Mouse (Mus musculus) gastrocnemius, adult 2 months (tissue): Measurements from ENCODE around the gene Adamtsl4. TPM values are rescaled to one million over a fixed set of nuclear protein-coding genes. Genes with fewer than 3 reads are reported as not detected.
"Not testable (repeated sequence)": the region's sequence is repeated elsewhere in the genome, so short reads cannot be mapped to it uniquely, and the experiment has no call there.

Experiments used
- DNase-seq: peaks from one replicate; pipeline ENCODE4 v3.0.0; 2022
- H3K27ac ChIP-seq: fragments of 200-600 bp; 2 replicates; pipeline ENCODE4 v1.8.1; 2022; ENCODE audit warnings: mild to moderate bottlenecking
- H3K4me3 ChIP-seq: fragments of 200-600 bp; 2 replicates; pipeline ENCODE4 v1.8.1; 2022; ENCODE audit warnings: mild to moderate bottlenecking, moderate library complexity
- CTCF ChIP-seq: fragments of 200-600 bp; IDR thresholded peaks from 2 replicates; pipeline ENCODE4 v1.8.1; 2022; ENCODE audit warnings: antibody characterized with exemption, mild to moderate bottlenecking, moderate library complexity
- intact Hi-C: fragments of 180-260 bp; cut with DNase I; formaldehyde crosslinking; loops from one replicate; pipeline ENCODE4 v1.15.1; 2025
- total RNA-seq, 2 experiments: library from RNA; stranded (reverse); gene quantifications; 2 replicates each; pipeline ENCODE4 v1.2.3; 2021

The Adamtsl4 gene
- total RNA-seq, 2 experiments from 2014 or later: 17.2 to 32.0 TPM

- TF ChIP-seq CTCF: no peak
- Histone ChIP-seq H3K4me3 (peak overlapping the region; percentile 66), H3K27ac (peak overlapping the region; percentile 96)
- intact Hi-C loops: no loop called here
- peak; percentile 24 for DNase-seq
Measured at GRCm38 (mm10) chr3:95672461-95672860, 15.3 kb downstream of the Adamtsl4 start.

GRCm38 (mm10) chr3:95671201-95671600, 16.5 kb downstream of the Adamtsl4 start:
- H3K27ac ChIP-seq: peak overlapping the region; percentile 96
- no peak overlapping the region for H3K4me3 ChIP-seq
- DNase-seq: no peak
- TF ChIP-seq CTCF: no peak
- intact Hi-C loops: no loop called here

DNA sequence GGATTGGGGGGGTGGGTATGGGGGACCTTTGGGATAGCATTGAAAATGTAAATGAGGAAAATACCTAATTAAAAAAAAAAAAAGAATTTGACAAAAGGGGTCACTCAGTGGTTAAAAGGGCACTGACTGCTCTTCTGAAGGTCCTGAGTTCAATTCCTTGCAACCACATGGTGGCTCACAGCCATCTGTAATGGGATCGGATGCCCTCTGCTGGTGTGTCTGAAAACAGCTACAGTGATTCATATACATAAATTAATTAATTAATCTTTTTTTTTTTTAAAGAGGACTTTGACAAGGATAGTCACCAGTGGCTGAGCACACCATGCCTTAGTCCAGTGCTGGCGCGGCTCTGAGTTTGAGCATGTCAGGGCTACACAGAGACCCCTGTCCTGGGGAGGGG, 17.3 kb downstream of the Adamtsl4 start:
- DNase-seq, intact Hi-C loops: not testable (repeated sequence)
- TF ChIP-seq CTCF: peak; percentile 20

GRCm38 (mm10) chr3:95669309-95669665, 18.4 kb downstream of the Adamtsl4 start:
- intact Hi-C loops: no loop called here
- DNase-seq: no peak
- TF ChIP-seq CTCF: no peak
- Histone ChIP-seq H3K4me3 (peak overlapping the region; percentile 11; the same call in 1 of the 2 replicates), H3K27ac (peak overlapping the region; percentile 100)

More for the DNA sequence above, 17.3 kb downstream of the Adamtsl4 start:
- H3K4me3 ChIP-seq: not testable (repeated sequence)
- peak overlapping the region; percentile 96 for H3K27ac ChIP-seq

GRCm38 (mm10) chr3:95668589-95669308, 19.0 kb downstream of the Adamtsl4 start:
- H3K27ac ChIP-seq: peak overlapping the region; percentile 100
- no peak for TF ChIP-seq CTCF
- intact Hi-C loops: no loop called here
- DNase-seq: peak; percentile 41
- H3K4me3 ChIP-seq: peak overlapping the region; percentile 42

GRCm38 (mm10) chr3:95668026-95668425, 19.7 kb downstream of the Adamtsl4 start:
- intact Hi-C loops: no loop called here
- H3K27ac ChIP-seq: peak overlapping the region; percentile 100
- peak; percentile 78 for DNase-seq
- peak overlapping the region; percentile 52 for H3K4me3 ChIP-seq
- no peak for TF ChIP-seq CTCF

- intact Hi-C loops: no loop called here
- DNase-seq: no peak
- no peak for TF ChIP-seq CTCF
- peak overlapping the region; percentile 100 for H3K27ac ChIP-seq
- H3K4me3 ChIP-seq: peak overlapping the region; percentile 52
Measured at GRCm38 (mm10) chr3:95667521-95667920, 20.2 kb downstream of the Adamtsl4 start.

- intact Hi-C loops: no loop called here
- TF ChIP-seq CTCF: no peak
- peak; percentile 52 for DNase-seq
- H3K27ac ChIP-seq: peak overlapping the region; percentile 100
- H3K4me3 ChIP-seq: peak overlapping the region; percentile 21
Measured at GRCm38 (mm10) chr3:95666124-95666844, 21.4 kb downstream of the Adamtsl4 start.

GRCm38 (mm10) chr3:95664940-95665352, 22.8 kb downstream of the Adamtsl4 start:
- no peak for DNase-seq
- intact Hi-C loops: no loop called here
- Histone ChIP-seq H3K4me3 (peak overlapping the region; percentile 29), H3K27ac (peak overlapping the region; percentile 100)
- no peak for TF ChIP-seq CTCF

DNA sequence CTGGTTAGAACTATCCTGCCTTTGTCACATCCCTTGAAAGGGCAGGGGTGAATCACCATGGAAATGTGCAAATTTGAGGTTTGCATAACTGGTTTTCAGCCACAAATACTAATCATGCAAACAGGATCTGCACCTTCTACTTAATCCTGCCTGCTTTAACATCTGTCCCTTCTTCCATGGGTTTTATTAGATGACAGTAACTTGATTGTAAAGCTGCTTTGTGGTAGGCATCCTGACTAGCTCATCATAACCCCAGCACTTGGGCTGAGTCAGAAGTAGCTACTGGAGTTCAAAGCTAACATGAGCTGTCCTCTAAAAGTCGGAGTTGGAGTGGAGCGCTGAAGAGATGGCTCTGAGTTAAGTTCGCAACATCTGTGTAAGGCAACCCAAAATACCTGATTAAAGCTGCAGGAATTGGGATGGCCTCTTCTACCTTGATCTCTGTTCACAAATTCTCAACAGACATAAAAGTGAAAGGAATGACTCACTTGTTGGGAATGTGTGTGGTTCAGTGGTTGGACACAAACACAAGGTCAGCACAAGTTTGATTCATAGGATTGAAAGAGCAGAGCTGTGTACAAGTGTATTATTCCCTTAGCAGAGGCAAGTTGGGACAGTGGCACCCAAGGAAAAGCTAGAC, 23.6 kb downstream of the Adamtsl4 start:
- no peak for TF ChIP-seq CTCF
- intact Hi-C loops: no loop called here
- no peak for DNase-seq
- Histone ChIP-seq H3K27ac (peak overlapping the region; percentile 100), H3K4me3 (peak overlapping the region; percentile 97)

DNA sequence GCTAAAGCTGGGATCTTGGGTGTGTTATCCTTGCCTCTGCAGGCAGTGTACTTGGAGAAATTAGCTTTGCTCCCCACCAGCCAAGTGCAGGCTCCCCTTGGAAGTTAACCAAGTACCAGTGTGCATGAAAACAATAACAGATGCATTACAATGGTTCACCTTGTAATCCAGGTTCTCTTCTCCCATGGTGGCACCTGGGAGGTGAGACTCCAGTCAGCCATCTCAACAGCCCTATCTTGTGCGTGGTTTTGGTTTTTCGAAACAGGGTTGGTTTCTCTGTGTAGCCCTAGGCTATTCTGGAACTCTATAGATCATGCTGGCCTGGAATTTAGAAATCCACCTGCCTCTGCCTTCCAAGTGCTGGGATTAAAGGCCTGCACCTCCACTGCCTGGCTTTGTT, 24.2 kb downstream of the Adamtsl4 start:
- DNase-seq: no peak
- TF ChIP-seq CTCF: no peak
- intact Hi-C loops: no loop called here
- peak overlapping the region; percentile 100 for H3K27ac ChIP-seq
- H3K4me3 ChIP-seq: peak overlapping the region; percentile 97

GRCm38 (mm10) chr3:95662724-95663449, 24.8 kb downstream of the Adamtsl4 start:
- no peak for DNase-seq
- intact Hi-C loops: loop anchor here (1.0 kb wide), 1 partner anchor 12 kb away; no protein-coding TSS in a partner anchor
- Histone ChIP-seq H3K27ac (peak overlapping the region; percentile 100), H3K4me3 (peak overlapping the region; percentile 97)
- TF ChIP-seq CTCF: no peak
